Mouse (Mus musculus) urinary bladder, postnatal 25 days (tissue): ENCODE results near the gene Aacs.
"Not testable (repeated sequence)": the region's sequence is repeated elsewhere in the genome, so short reads cannot be mapped to it uniquely, and the experiment has no call there.

Experiments
- DNase-seq: peaks from one replicate; pipeline ENCODE4 v3.0.0; 2022; ENCODE audit warnings: low spot score

Aacs gene

DNA sequence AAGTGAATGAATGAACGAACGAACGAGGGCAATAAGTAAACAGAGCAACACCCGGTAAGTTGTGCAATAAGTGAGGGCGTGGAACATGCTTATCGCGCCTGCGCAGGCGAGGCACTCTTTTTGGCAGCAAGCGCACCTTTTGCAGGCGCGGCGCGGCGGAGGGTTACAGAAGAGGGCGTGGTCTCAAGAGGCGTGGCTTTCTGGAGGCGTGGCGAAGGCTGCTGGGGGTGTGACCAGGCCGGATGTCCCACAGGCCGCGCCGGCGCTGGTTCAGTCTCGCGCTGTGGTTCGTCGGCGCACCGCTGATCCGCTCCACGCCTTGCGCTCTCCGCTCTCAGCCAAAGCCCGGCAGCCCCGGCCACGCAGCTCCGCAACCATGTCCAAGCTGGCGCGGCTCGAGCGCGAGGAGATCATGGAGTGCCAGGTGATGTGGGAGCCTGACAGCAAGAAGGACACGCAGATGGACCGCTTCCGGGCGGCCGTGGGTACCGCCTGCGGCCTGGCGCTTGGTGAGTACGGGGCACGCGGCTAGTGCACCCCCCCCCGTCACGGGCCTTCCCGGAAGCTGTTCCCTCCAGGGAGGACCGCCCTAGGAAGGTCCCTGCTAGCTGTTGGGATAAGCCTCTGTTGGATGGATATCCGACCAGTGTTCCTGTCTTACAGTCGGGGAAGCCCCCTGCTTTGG is at the start of gene Aacs:
TSS of gene Aacs (plus strand) at position 214 of the 685 bp plus-strand sequence.
- peak; percentile 98 for DNase-seq

DNA sequence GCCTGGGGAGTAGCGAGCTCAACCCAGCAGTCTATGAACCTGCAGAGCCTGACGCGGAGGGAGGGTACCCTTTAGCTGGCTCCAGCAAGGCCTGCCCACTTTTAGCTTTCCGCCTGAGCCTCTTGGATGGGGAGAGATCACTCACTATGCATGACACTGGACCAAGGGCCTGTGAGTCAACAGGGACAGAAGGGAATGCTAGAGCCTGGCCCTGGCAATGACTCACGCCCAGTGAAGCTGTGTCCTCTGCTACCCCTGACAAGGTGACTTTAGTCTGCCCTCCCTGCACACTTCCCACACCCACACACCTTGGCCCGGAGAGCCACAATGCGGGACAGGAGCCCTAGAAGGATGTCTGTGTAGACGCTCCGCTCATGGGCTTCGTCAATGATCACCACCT is 49.3 kb upstream of the Aacs start:
- DNase-seq: no peak

DNA sequence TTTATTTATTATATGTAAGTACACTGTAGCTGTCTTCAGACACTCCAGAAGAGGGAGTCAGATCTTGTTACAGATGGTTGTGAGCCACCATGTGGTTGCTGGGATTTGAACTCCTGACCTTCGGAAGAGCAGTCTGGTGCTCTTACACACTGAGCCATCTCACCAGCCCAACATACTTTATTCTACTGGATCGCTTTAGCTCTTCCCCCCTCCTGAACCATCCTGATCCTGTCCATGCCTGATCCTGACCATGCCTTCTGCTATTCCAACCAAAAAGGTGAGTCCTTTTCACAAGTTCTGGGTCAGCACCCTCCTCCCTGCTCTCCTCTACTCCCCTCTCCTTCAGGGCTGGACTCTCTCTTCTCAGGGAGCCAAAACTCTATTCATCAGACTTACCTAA is 43.3 kb upstream of the Aacs start:
- not testable (repeated sequence) for DNase-seq

DNA sequence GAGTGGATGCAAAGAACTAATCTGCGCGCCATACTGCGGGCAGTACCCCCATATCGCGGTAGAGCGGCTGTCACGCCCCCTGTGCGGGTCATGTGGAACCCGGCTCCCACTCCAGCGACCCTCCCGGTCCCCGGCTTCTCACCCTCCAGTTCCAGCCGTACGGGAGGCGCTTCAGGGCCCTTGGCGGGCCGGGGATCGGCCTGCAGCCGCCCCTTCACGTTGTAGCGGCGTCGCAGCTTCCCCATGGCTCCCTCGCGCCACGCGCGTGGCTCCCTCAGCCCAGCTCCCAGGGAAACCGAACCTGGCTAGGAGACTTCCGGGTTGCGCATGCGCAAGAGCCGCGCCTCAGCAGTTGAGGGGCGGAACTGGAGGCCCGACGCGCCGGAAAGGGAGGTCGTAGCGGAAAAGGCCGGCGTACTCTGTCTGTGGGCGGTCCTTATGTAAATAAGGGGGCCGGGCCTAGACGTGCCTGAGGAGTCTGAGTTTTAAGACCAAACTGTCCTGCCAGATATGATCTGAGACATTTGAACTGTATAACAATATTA is 41.7 kb upstream of the Aacs start, which contains the start of gene Dhx37:
TSS of gene Dhx37 (minus strand) at position 329 of the 545 bp plus-strand sequence.
- DNase-seq: peak; percentile 91

DNA sequence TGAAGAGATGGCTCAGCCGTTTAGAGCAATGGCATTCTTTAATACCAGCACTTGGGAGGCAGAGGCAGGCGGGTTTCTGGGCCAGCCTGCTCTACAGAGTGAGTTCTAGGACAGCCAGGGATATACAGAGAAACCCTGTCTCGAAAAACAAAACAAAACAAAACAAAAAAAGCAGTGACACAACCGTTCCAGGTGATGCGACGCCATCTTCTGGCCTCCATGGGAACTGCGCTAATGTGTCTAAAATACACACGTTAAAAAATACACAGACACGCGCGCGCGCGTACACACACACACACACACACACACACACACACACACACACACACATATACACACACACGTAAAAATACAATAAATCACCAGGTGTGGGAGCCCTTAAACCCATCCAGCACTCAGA is 41.3 kb upstream of the Aacs start:
- DNase-seq: not testable (repeated sequence)

DNA sequence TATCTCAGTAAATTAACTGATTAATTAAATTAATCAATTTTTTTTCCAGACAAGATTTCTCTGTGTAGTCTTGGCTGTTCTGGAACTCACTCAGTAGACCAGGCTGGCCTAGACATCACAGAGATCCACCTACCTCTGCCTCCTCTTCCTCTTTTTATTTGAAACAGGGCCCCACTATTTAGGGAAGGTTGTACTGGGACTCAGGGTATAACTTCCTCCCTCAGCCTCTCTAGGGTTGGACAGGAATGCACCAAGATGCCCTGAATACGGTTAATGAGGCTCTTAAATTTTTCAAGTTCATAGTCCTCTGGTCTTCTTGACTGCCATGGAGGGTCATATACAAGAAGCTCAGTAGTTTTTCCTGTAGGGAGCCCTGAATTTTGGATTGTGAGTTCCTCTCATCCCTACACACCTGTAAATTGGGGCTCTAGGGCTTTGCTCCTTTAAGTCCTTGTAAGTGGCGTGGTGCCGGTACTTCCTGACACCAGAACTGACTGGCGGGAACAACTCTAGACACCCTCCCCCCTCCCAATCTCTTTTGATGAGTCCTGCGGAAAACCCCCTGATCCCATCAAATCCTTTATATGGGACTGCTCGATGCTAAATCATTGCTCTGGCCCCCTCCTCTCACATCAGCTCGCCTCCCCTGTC is 34.9 kb upstream of the Aacs start:
- no peak for DNase-seq

DNA sequence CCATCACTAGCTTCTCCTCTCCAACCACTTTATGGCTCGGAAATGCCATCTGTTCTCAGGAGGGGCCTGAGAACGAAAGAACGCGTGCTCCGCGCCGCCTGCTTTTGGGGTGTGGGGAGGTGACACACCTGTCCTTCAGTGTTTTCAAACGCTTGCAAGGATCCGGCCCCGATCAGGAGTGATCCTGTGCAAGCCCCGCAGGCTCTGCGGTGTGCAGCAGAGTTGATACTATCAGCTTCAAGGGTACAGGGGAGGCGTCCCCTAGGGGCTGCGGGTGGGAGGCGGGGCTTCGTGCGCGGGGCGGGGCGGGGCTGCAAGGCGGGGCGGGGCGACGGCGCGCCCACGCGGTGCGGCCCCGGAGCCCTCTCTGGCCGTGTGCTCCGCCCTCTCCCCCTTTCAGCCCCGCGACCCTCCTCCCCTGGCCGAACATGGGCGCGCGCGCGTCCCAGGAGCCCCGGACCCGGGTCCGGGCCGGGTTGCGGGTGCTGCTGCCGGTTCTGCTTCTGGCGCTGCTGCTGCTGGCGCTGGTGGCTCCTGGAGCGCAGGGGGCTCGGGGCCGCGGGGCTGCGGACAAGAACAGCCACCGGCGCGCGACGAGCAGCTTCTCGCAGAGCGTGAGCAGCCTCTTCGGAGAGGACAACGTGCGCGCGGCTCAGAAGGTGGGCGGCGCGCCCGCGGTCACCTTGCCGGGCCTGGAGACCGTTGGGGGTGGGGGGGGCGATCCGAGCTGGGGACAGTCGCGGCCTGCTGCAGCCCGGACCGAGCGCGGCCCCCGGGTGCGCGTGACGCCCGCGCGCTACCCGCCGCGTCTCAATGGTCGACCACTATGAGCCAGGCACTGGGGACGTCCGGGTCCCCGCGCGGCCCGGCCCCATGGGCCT is 34.1 kb upstream of the Aacs start, which contains the start of gene Bri3bp:
TSS of gene Bri3bp (plus strand) at position 335 of the 881 bp plus-strand sequence.
- DNase-seq: peak; percentile 51

DNA sequence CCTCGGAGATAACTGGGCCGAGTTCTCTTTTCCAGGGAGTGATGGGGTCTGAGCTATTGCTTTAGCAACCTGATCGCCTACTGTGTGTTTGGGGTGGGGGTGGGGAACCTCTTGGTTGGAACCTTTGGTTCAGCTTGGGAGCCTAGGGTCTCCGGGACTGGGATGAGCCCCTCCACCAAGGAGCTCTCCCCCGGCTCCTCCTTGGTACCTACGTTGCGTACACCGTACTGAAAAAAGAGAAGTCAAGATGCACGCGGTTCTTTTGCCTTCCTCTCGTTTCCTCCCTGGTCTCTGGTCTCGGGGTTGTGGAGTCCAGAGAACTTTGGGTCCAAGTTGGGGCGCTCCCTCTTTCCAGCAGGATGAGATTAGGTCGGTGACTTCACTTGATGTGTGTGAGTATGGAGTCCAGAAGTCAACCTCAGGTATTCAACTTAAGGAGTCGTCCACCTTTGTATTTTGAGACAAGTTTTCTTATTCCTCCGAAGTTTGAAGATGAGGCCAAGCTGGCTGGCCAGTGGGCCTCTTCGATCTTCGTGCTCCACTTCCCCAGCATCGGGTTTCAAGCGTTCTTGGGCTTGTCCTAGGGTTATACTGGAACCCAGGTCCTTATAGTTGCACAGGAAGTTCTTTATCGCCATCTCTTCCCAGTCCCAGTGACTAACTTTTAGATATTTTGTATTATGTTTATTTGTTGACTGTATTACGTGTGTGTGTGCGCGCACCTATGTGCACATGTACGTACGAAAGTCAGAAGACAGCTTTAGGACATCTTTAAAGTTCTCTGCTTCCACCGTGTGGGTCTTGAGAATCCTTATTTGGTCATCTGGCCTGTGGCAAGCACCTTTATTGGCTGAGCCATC is 33.2 kb upstream of the Aacs start:
- DNase-seq: no peak

DNA sequence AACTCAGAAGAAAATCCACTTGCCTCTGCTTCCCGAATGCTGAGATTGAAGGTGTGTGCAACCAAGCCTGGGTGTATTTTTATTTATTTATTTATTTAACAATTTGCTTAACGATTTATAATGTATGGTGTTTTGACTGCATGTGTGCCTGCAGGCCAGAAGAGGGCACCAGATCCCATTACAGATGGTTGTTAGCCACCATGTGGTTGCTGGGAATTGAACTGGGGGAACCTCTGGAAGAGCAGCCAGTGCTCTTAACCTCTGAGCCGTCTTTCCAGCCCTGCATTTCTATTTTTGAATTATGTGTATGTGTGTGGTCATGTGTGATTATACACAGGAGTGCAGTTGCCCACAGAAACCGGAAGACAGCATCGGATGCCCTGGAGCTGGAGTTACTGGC is 32.3 kb upstream of the Aacs start:
- DNase-seq: no peak

DNA sequence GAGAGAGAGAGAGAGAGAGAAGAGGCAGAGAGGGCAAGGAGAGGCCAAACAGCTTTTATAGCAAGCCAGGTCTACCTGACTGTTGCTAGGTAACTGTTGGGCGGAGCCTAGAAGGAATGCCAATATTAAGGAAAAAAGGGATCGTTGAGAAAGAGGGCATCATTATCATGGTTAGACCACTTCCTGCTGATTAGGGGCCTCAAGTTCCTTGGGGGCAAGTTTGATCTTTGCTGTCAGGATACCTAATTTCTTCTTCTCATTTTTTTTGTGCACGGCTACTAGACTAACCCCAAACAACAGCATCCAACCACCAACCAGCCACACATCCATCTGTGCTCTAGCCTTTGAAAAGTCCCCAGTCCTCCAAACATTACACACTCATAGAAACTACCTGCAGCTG is 31.7 kb upstream of the Aacs start:
- DNase-seq: no peak

DNA sequence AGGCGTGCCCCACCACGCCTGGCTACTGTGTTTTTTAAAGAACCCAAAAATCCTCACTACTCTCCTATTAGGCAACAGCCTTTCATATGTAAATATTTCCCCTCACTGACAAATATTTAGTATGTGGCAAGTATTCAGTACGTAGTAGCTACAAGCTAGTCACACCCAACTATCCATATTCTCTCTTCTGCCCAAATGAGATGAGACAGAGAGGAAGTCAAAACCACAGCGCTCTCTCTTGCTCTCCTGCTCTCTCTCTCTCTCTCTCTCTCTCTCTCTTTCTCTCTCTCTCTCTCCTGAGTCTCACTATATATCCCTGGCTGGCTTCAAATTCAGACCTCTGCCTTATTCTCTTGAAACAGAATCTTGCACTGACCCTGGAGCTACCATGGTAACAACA is 31.1 kb upstream of the Aacs start:
- no peak for DNase-seq

DNA sequence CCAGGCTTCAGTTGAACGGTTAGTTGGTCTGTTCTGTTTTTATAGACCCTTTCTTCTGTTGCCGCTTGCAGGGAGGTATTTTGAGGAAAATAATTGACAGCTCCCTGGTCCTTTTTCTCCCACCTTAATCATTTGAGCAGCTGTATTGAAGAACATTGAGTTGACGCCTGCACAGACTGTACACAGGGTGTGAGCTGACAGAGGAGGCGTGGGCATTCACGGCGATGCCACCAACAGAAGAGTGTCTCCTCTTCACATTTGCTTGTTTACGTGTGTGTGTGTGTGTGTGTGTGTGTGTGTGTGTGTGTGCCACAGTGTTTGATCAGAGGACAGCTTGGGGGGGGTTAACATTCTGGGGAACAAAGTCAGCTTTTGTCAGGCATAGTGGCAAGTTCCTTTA is 29.3 kb upstream of the Aacs start:
- no peak for DNase-seq

DNA sequence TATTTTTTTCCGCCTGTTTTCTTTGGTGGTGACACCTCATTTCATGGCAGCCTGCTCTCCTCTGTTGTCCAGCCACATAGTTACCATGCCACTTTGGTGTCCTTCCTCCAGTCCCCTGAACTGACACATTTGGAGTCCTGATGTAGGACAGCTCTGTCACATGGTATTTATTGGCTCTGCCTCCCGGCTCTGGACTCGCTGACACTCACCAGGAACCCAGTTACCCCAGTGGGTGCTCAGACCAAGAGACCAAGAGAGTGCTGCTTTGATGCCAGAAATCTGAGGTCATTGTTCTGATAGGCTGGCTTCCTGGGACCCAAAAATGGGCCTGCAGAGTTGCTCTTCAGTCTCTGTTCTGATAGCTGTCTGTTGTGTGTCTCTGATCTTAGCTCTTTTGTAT is 27.6 kb upstream of the Aacs start:
- no peak for DNase-seq

DNA sequence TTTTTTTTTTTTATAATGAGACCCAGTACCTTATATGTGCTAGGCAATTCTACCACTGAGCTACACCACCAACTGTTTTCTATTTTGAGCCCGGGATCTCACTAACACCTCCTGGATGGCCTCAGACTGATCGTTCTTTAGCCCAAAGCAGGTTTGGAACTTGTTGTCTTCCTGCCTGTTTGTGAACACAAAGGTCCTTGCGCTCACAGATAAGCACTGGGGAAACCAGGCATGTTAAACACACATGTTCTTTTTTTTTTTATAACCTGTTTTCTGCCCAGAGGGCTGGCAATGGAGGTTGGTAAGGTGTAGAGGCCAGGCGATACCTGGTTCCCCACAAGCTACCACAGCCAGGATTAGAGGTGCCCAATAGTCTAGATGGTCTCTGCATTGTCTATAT is 27.0 kb upstream of the Aacs start:
- no peak for DNase-seq

DNA sequence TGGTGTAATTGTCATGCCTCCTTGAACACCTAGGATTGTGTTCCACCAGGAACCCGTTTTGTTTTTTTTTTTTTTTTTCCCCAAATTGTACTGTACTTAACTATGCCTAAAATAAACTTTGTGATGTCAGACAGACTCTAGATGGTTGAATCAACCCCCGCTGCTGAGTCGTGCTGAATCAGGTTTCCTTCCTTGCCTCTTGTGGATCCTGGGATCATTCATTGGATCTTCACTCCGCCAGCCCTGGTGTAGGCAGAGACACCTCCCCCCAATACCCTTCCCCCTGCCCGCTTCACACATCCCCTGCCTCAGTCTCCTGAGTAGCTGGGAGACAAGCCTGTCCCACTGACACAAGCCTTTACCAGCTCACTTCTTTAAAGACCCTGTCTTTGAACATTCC is 26.3 kb upstream of the Aacs start:
- DNase-seq: no peak

DNA sequence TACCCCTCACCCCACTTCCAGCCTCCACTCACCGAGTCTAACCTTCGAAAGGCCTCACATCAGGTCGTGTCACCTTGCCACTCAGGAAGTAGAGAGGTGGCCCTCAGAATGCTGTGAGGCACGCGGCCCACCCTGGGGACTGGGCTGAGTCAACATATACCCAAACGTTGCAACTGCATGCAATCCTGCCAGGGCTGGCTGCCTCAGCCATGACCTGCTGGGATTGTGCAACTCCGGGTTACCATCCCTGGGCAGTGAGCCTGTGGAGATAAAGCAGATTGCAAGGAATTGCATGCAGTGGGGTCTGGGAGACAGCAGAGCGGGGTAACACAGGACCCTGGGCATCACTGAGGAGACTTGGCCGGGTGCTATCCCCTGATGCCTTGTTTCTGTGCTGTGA is 23.0 kb upstream of the Aacs start:
- DNase-seq: no peak

DNA sequence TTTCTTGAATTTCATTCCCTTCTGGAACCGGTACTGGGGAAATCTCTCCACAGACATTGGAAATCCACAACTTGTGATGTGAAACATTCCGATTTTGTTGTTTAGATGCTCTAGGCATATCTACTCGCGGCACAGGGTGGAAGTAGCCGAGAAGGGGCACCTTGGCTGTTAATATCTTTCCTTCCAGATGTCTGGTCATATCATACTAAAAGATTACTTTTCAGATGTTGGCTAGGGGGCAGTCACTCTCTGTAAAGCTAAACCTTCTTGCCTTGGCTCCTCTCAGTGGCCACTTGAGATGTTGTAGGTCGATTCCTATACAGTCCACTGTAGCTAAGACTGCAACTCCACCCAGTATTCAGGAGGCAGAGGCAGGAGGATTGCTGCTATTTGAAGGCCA is 19.5 kb upstream of the Aacs start:
- DNase-seq: no peak

DNA sequence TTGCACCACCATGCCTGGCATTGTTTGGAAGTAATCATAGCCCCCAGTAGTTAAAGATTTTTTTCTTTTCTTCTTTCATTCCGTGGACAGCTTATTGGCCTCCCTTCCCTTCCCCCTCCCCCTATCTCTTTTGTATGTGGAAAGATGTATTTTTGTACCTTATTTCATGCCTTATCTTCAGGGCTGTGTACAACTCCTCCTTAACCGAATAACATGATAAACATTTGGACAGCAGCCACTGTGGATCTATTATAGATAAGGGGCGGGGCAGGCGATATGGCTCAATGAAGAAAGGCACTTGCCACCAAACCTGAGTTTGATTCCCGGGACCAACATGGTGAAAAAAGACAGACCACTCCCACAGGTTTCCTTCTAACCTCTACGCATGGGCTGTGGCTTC is 18.1 kb upstream of the Aacs start:
- no peak for DNase-seq

DNA sequence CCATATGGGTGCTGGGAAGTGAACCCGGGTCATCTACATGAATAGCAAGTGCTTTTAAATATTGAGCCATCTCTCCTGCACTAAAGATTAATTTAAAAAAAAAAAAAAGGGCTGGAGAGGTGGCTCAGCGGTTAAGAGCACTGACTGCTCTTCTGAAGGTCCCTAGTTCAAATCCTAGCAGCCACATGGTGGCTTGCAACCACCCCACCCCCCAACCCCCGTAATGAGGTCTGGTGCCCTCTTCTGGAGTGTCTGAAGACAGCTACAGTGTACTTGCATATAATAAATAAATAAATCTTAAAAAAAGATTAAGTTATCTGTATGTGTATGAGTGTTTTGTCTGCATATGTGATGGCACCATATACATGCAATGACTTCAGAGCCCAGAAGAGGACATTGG is 15.0 kb upstream of the Aacs start:
- no peak for DNase-seq

DNA sequence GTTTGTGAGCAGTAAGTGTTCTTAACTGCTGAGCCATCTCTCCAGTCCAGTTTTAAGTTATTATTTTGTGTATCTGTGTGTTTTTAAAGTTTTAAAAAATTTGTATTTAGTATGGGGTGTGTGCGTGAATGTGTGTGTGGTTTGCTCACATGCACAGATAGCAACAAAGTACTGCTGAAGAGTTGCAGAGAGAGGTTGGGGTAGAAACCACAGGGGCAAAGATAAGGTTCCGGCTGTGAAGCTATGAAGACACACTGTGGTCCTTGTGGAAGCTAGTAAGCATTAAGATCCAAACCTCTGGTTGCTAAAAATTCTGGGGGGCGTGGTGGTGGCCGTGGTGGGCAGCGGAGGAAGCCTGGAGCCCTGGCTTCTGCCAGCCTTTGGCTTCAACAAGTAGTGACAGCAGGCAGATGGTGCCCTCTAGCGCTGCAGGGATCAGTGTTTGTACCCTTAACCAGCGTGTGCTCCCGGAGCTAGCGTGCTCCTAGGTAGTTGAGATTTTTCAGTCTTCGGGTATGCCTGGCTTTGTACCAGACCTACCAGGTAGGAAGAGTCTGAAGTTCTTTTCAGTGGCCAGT is 13.7 kb upstream of the Aacs start:
- DNase-seq: no peak

DNA sequence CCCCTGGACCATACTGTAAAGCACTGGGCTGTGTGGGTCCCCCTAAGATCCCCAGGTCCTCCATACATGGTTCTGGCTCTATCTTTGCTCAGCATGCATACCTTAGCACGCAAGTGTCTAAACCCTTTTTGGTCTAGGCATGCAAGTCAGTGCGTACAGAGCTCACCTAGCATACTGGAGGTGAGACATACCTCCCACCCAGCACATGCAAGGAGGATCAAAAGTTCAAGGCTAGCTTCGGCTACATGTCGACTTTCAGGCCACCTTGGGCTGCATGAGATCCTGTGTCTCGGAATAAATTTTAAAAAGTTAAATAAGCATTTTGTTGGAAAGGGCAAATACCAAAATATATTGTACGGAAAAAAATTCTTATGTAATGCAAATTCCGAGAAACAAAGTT is 10.4 kb upstream of the Aacs start:
- DNase-seq: no peak
